Mouse (Mus musculus): ENCODE measurements at regions not wholly inside any gene's neighbourhood (a gene's known extent, or its start where the extent isn't known, plus 50 kb on each side); places are given as distances from the start of the nearest gene placed in this dataset.

DNA sequence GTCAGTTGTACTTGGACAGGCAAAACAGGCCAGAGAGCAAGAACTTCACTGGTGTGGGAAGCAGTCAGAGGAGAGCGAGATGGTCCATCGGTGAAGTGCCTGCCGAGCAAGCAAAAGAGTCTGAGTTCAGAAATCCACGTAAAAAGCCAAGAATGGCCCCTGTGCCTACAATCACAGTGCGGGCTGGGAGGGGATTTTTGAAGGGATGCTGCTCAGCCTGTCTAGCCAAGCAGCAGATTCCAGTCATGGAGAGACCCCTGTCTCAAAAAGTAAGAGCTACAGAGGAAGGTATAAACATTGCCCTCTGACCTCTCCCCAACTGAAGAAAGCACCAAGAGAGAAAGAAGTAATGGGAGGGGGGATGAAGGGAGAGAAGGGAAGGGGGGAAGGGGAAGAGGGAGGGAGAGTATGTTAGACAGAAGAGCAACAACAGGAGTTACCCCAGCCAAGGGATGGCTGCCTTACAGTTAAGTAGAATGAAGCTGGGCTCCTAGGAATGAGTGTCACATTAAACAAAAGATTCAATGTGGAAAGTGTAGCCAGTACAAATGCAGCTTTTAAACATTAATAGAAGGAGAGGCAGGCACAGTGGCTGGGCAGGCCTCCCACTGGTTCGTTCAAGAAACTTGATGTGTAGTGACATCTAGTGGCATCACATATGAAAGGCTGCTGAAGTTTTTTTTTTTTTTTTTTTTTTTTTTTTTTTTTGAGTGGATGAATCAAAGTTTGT is 130.2 kb downstream of the Srek1 start:
- TF ChIP-seq CTCF (IDR thresholded peaks at IDR 0.05; ENCODE audit: borderline replicate concordance, extremely low read depth, insufficient read depth, insufficient read length) (peak; percentile 58; the same call in 1 of the 2 replicates), POLR2A (IDR thresholded peaks at IDR 0.05; ENCODE audit: borderline replicate concordance, extremely low read depth, insufficient read depth, insufficient read length, poor library complexity, severe bottlenecking) (no peak)
